Mouse (Mus musculus) MEL (cell line): Measurements from ENCODE around the gene Nsd2. TPM values are rescaled to one million over a fixed set of nuclear protein-coding genes. Genes with fewer than 3 reads are reported as not detected.

Experiments
- DNase-seq: peaks from one replicate; pipeline ENCODE4 v3.0.0; 2011; ENCODE audit warnings: low read depth, low spot score
- H3K27ac ChIP-seq: 2 replicates; pipeline ENCODE4 v1.5.1; 2012; ENCODE audit warnings: low read depth, mild to moderate bottlenecking, control low read depth, low read length, moderate library complexity; ENCODE audit not compliant: control insufficient read depth
- H3K27me3 ChIP-seq, 2 experiments: fragments of 150-350 bp in 1 of 2; sonication (generic) in 1 of 2; 2 replicates each; pipeline ENCODE4 v1.6.1; 2012; ENCODE audit warnings: low read length in 2 of 2, mild to moderate bottlenecking in 2 of 2, improper control_type of control experiment in 1 of 2, moderate library complexity in 1 of 2; ENCODE audit not compliant: insufficient read depth in 2 of 2, control insufficient read depth in 1 of 2
- H3K36me3 ChIP-seq, 2 experiments: 2 replicates each; pipeline ENCODE4 v1.6.1; 2012 to 2014; ENCODE audit warnings: low read length in 2 of 2, improper control_type of control experiment in 1 of 2, inconsistent platforms in 1 of 2, mild to moderate bottlenecking in 1 of 2; ENCODE audit not compliant: insufficient read depth in 2 of 2, control insufficient read depth in 1 of 2
- H3K4me1 ChIP-seq, 2 experiments: fragments of 150-350 bp in 1 of 2; sonication (generic) in 1 of 2; 2 replicates each; pipeline ENCODE4 v1.6.1; 2012; ENCODE audit warnings: low read length in 2 of 2, improper control_type of control experiment in 1 of 2, mild to moderate bottlenecking in 1 of 2; ENCODE audit not compliant: insufficient read depth in 2 of 2, control insufficient read depth in 1 of 2
- H3K4me3 ChIP-seq, 2 experiments: fragments of 150-350 bp in 1 of 2; sonication (generic) in 1 of 2; 2 replicates each; pipeline ENCODE4 v1.5.1; 2012; ENCODE audit warnings: low read depth in 2 of 2, low read length in 2 of 2, mild to moderate bottlenecking in 2 of 2, moderate library complexity in 2 of 2, control low read depth in 1 of 2, improper control_type of control experiment in 1 of 2; ENCODE audit not compliant: control insufficient read depth in 1 of 2, insufficient read depth in 1 of 2
- H3K79me2 ChIP-seq: 2 replicates; pipeline ENCODE4 v1.6.1; 2012; ENCODE audit warnings: mild to moderate bottlenecking, low read length, moderate library complexity; ENCODE audit not compliant: control insufficient read depth, poor library complexity, insufficient read depth
- H3K9ac ChIP-seq: 2 replicates; pipeline ENCODE4 v1.6.1; 2012; ENCODE audit warnings: low read depth, mild to moderate bottlenecking, control low read depth, low read length, moderate library complexity; ENCODE audit not compliant: control insufficient read depth, poor library complexity, severe bottlenecking
- H3K9me3 ChIP-seq: fragments of 150-350 bp; sonication (generic); replicated peaks from 2 replicates; pipeline ENCODE4 v1.6.1; 2012; ENCODE audit warnings: mild to moderate bottlenecking, low read length, improper control_type of control experiment, moderate library complexity; ENCODE audit not compliant: insufficient read depth
- BHLHE40 ChIP-seq: IDR thresholded peaks from 2 replicates; pipeline ENCODE4 v1.6.1; 2012; ENCODE audit warnings: low read depth, mild to moderate bottlenecking, inconsistent platforms, low read length, improper control_type of control experiment, borderline replicate concordance
- CHD1 ChIP-seq: IDR thresholded peaks from 2 replicates; pipeline ENCODE4 v1.6.1; 2012; ENCODE audit warnings: low read depth, mild to moderate bottlenecking, inconsistent platforms, low read length, improper control_type of control experiment
- CTCF ChIP-seq, 3 experiments: IDR thresholded peaks in 2 of 3; conservative IDR thresholded peaks in 1 of 3; 2 replicates each; pipeline ENCODE4 v1.5.1; 2011 to 2012; ENCODE audit warnings: low read length in 3 of 3, low read depth in 2 of 3, mild to moderate bottlenecking in 2 of 3, improper control_type of control experiment in 1 of 3, inconsistent platforms in 1 of 3, mixed read lengths in 1 of 3, moderate library complexity in 1 of 3; ENCODE audit not compliant: control insufficient read depth in 1 of 3, insufficient read depth in 1 of 3, poor library complexity in 1 of 3, severe bottlenecking in 1 of 3
- ETS1 ChIP-seq: IDR thresholded peaks from 2 replicates; pipeline ENCODE4 v1.6.1; 2012; ENCODE audit warnings: low read depth, mild to moderate bottlenecking, inconsistent platforms, low read length, improper control_type of control experiment, moderate library complexity
- GABPA ChIP-seq: IDR thresholded peaks from 2 replicates; pipeline ENCODE4 v1.6.1; 2012; ENCODE audit warnings: low read depth, mild to moderate bottlenecking, inconsistent platforms, low read length, improper control_type of control experiment, moderate library complexity
- KAT2A ChIP-seq: conservative IDR thresholded peaks from 2 replicates; pipeline ENCODE4 v1.6.1; 2012; ENCODE audit warnings: low read depth, low read length, improper control_type of control experiment, inconsistent platforms
- MAZ ChIP-seq: IDR thresholded peaks from 2 replicates; pipeline ENCODE4 v1.6.1; 2012; ENCODE audit warnings: low read depth, mild to moderate bottlenecking, inconsistent platforms, low read length, improper control_type of control experiment
- MXI1 ChIP-seq: IDR thresholded peaks from 2 replicates; pipeline ENCODE4 v1.6.1; 2011; ENCODE audit warnings: mild to moderate bottlenecking, low read depth, low read length, improper control_type of control experiment
- MYC ChIP-seq: IDR thresholded peaks from 2 replicates; pipeline ENCODE4 v1.6.1; 2011; ENCODE audit warnings: low read depth, mild to moderate bottlenecking, low read length, improper control_type of control experiment, moderate library complexity
- NELFE ChIP-seq: IDR thresholded peaks from 2 replicates; pipeline ENCODE4 v1.6.1; 2011; ENCODE audit warnings: low read depth, low read length, improper control_type of control experiment
- POLR2A ChIP-seq, 2 experiments: IDR thresholded peaks; 2 replicates each; pipeline ENCODE4 v1.6.1; 2011 to 2012; ENCODE audit warnings: low read length in 2 of 2, mild to moderate bottlenecking in 2 of 2, control low read depth in 1 of 2, improper control_type of control experiment in 1 of 2, low read depth in 1 of 2, moderate library complexity in 1 of 2; ENCODE audit not compliant: control insufficient read depth in 1 of 2, insufficient read depth in 1 of 2, poor library complexity in 1 of 2
- POLR2AphosphoS2 ChIP-seq: IDR thresholded peaks from 2 replicates; pipeline ENCODE4 v1.6.1; 2011; ENCODE audit warnings: low read length, improper control_type of control experiment
- POLR2AphosphoS5 ChIP-seq: IDR thresholded peaks from 2 replicates; pipeline ENCODE4 v1.6.1; 2012; ENCODE audit warnings: low read depth, borderline replicate concordance, mild to moderate bottlenecking, inconsistent platforms, low read length, moderate library complexity, mixed read lengths
- RAD21 ChIP-seq: IDR thresholded peaks from 2 replicates; pipeline ENCODE4 v1.6.1; 2011; ENCODE audit warnings: mild to moderate bottlenecking, low read depth, low read length, improper control_type of control experiment
- RCOR1 ChIP-seq: IDR thresholded peaks from 2 replicates; pipeline ENCODE4 v1.6.1; 2012; ENCODE audit warnings: low read depth, mild to moderate bottlenecking, inconsistent platforms, low read length, improper control_type of control experiment
- UBTF ChIP-seq: IDR thresholded peaks from 2 replicates; pipeline ENCODE4 v1.6.1; 2012; ENCODE audit warnings: low read depth, mild to moderate bottlenecking, inconsistent platforms, low read length, improper control_type of control experiment, moderate library complexity, borderline replicate concordance; ENCODE audit not compliant: insufficient read depth
- USF2 ChIP-seq, 2 experiments: IDR thresholded peaks; 2 replicates each; pipeline ENCODE4 v1.6.1; 2011 to 2012; ENCODE audit warnings: improper control_type of control experiment in 2 of 2, low read length in 2 of 2, borderline replicate concordance in 1 of 2, inconsistent platforms in 1 of 2, low read depth in 1 of 2, mild to moderate bottlenecking in 1 of 2; ENCODE audit not compliant: insufficient read depth in 1 of 2
- ZC3H11A ChIP-seq: IDR thresholded peaks from 2 replicates; pipeline ENCODE4 v1.6.1; 2012; ENCODE audit warnings: low read depth, mild to moderate bottlenecking, inconsistent platforms, low read length, improper control_type of control experiment
- ZKSCAN1 ChIP-seq: IDR thresholded peaks from 2 replicates; pipeline ENCODE4 v1.6.1; 2012; ENCODE audit warnings: low read depth, mild to moderate bottlenecking, inconsistent platforms, low read length, improper control_type of control experiment, moderate library complexity
- polyA plus RNA-seq, 2 experiments: library from polyadenylated mRNA; stranded (reverse) in 1 of 2; unstranded in 1 of 2; fragments of >175 nt in 1 of 2; fragments of >200 nt in 1 of 2; gene quantifications; 2 replicates each; pipeline versions ENCODE4 v1.2.1 to v1.2.4; 2012; ENCODE audit warnings: low replicate concordance in 2 of 2, low read depth in 1 of 2; ENCODE audit not compliant: insufficient read length in 2 of 2, insufficient read depth in 1 of 2, missing spikeins in 1 of 2
- total RNA-seq: library from RNA; depleted of rRNA; stranded (reverse); fragments of 300-350 nt; gene quantifications from 2 replicates; pipeline ENCODE4 v1.2.3, GENCODE M21; 2012

Nsd2 gene
- total and polyA plus RNA-seq, 3 experiments, result 82.5 to 233 (median 116) TPM

DNA sequence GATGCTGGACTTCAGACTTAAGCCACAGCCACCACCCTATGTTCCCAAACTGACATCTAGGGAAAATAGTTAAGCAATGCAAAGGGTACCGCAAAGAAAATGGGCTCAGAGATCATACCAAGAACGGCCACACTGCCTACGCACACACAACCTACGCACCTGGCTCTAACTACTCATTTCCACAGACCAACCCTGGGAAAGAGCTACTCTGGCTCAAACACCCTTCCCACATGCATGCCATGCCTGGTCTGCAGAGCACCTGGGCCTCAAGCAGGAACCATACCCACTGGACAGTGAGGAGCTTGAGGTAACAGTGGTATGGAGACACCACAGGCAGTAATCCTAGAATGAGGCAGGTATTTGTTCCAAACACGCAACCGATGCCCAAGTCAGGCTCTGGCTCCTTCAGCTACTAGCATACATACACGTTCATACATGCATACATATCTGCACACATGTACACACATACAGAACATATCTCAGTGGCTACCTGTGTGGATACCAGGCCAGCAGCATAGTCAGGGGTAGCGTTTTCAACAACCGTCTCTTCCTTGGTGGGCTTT is 80.3 kb downstream of the Nsd2 start:
- no peaks in the 10 kb centered on the region for H3K79me2 ChIP-seq
- no peaks in the 10 kb centered on the region for H3K4me1 ChIP-seq
- TF ChIP-seq POLR2AphosphoS5 (peak; percentile 66; the same call in 1 of the 2 replicates), KAT2A (no peak), POLR2AphosphoS2 (0 out of 2 replicates have a peak, but pooled peaks have one; percentile 24)
- no peak overlapping the region for H3K4me3 ChIP-seq
- DNase-seq, result no peak
- H3K9me3 ChIP-seq, result no peaks in the 10 kb centered on the region
- H3K27me3 ChIP-seq, result no peaks in the 10 kb centered on the region
- H3K27ac ChIP-seq, result no peak overlapping the region
- H3K36me3 ChIP-seq, result peaks cover 0 to 37% of the 10 kb centered on the region in 2 experiments; a peak in 2 of 4 replicates
- no peak overlapping the region for H3K9ac ChIP-seq

- H3K4me3 ChIP-seq, result no peak overlapping the region
- TF ChIP-seq BHLHE40 (no peak), RCOR1 (no peak), CHD1 (no peak), GABPA (no peak), MYC (no peak), ETS1 (no peak), MXI1 (no peak), MAZ (no peak), ZKSCAN1 (no peak), RAD21 (no peak), POLR2AphosphoS2 (no peak), NELFE (no peak), CTCF (IDR thresholded peaks at IDR 0.05 in 2 of 3, conservative IDR thresholded peaks at IDR 0.05 in 1 of 3; ENCODE audit: control insufficient read depth in 1 of 3, insufficient read depth in 1 of 3, low read depth in 2 of 3, low read length in 3 of 3, poor library complexity in 1 of 3, severe bottlenecking in 1 of 3) (no peak), ZC3H11A (no peak), USF2 (IDR thresholded peaks at IDR 0.05; ENCODE audit: borderline replicate concordance in 1 of 2, insufficient read depth in 1 of 2, low read depth in 1 of 2, low read length in 2 of 2) (no peak), UBTF (no peak), POLR2A (IDR thresholded peaks at IDR 0.05; ENCODE audit: control insufficient read depth in 1 of 2, insufficient read depth in 1 of 2, low read depth in 1 of 2, low read length in 2 of 2, poor library complexity in 1 of 2) (no peak)
- TF ChIP-seq, all 39 proteins: peak for 0
Observed at GRCm38 (mm10) chr5:33901278-33901677, 80.8 kb downstream of the Nsd2 start.

More at GRCm38 (mm10) chr5:33901278-33901677, 80.8 kb downstream of the Nsd2 start:
- Histone ChIP-seq H3K27ac (no peak overlapping the region), H3K36me3 (peaks cover 0 to 35% of the 10 kb centered on the region in 2 experiments; a peak in 2 of 4 replicates), H3K79me2 (no peaks in the 10 kb centered on the region), H3K27me3 (no peaks in the 10 kb centered on the region), H3K9ac (no peak overlapping the region), H3K9me3 (no peaks in the 10 kb centered on the region), H3K4me1 (no peaks in the 10 kb centered on the region)
- DNase-seq, result no peak
